Mouse (Mus musculus) liver, embryonic 14.5 days (tissue): Measurements from ENCODE around the gene Atf4.

Experiments
- CTCF ChIP-seq: IDR thresholded peaks from 2 replicates; pipeline ENCODE4 v1.5.1; 2016; ENCODE audit warnings: antibody characterized with exemption, low read depth, control low read depth
- EP300 ChIP-seq: IDR thresholded peaks from 2 replicates; pipeline ENCODE4 v1.6.1; 2016; ENCODE audit warnings: antibody characterized with exemption, low read depth

DNA sequence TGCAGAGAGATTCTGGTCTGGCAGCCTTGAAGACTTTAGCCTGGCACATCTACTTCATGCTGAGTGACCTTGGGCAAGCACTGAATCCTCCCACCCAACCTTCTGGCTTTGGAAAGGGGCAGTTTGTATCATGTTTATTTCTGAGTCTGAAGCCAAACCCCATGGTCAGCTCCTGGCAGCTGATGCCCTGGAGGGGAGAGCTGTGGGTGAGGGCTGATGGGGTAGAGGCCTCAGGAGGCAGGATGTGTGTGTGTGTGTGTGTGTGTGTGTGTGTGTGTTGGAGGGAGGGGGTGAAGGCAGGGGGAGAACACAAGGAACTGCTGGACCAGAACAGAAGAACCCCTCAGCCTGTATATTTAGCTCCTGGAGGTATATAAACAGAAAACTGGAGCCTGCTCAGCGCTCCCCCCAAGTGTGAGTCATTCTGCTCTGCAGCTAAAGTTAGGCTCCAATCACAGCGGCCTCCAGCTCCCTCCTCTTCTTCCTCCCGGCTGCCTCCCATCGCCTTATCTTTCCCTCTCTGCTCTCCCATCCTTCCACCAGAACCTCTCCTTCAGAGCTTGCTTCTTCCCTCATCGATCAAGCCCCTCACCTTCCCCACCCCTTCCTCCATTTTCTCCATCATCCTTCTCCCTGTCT lies 23.3 kb downstream of the Atf4 start:
- TF ChIP-seq EP300 = no peak
- TF ChIP-seq CTCF = no peak
